Mouse (Mus musculus) lung, postnatal 0 days (tissue): ENCODE results near the gene Ccdc113.

ENCODE experiments used
- CTCF ChIP-seq: IDR thresholded peaks from 2 replicates; pipeline ENCODE4 v1.5.1; 2016; ENCODE audit warnings: antibody characterized with exemption, mild to moderate bottlenecking
- EP300 ChIP-seq: IDR thresholded peaks from 2 replicates; pipeline ENCODE4 v1.6.1; 2016; ENCODE audit warnings: antibody characterized with exemption, mild to moderate bottlenecking, control low read depth

- TF ChIP-seq CTCF (no peak), EP300 (no peak)
Observed at GRCm38 (mm10) chr8:95512257-95512656, 21.6 kb upstream of the Ccdc113 start.
